Mouse (Mus musculus) CD4-positive, CD25-positive, alpha-beta regulatory T cell (primary cell): Measurements from ENCODE around the gene Il11ra2. TPM values are rescaled to one million over a fixed set of nuclear protein-coding genes. Genes with fewer than 3 reads are reported as not detected.

Experiments
- polyA plus RNA-seq: library from polyadenylated mRNA; unstranded; fragments of 100-300 nt; shearing (Covaris generic); gene quantifications from one replicate; pipeline ENCODE4 v1.2.1, GENCODE M21; 2017

Gene Il11ra2
- polyA plus RNA-seq = not detected

GRCm38 (mm10) chr4:42661793-42662192, at the start of gene Il11ra2:
Gene Il11ra2 (minus strand): TSS chr4:42661893.

GRCm38 (mm10) chr4:42654951-42655350, 6.7 kb downstream of the Il11ra2 start, which contains the start of gene Ccl27b:
Gene Ccl27b (plus strand): TSS chr4:42655251.

GRCm38 (mm10) chr4:42629419-42629818, 32.3 kb downstream of the Il11ra2 start, which contains the start of gene Gm2564:
Gene Gm2564 (plus strand): TSS chr4:42629719.

GRCm38 (mm10) chr4:42611895-42612294, 49.8 kb downstream of the Il11ra2 start, which contains the start of gene Gm10591:
Gene Gm10591 (plus strand): TSS chr4:42612195.

Other genes with a start within 250 kb of the Il11ra2 start
- not detected for gene Gm21586, start 222.5 kb downstream of the Il11ra2 start, polyA plus RNA-seq
- gene Gm2163, start 195.1 kb downstream of the Il11ra2 start, polyA plus RNA-seq = not detected
- not detected for gene Fam205a2, start 133.7 kb downstream of the Il11ra2 start, polyA plus RNA-seq
- not detected for gene Gm10591, start 49.7 kb downstream of the Il11ra2 start, polyA plus RNA-seq
- gene Gm2564, start 32.2 kb downstream of the Il11ra2 start, polyA plus RNA-seq = not detected
- not detected for gene Ccl27b, start 6.6 kb downstream of the Il11ra2 start, polyA plus RNA-seq
- not detected for gene 4930578G10Rik, start 73.7 kb upstream of the Il11ra2 start, polyA plus RNA-seq
- not detected for gene Ccl19, start 94.7 kb upstream of the Il11ra2 start, polyA plus RNA-seq
- not detected for gene Ccl21a, start 112.1 kb upstream of the Il11ra2 start, polyA plus RNA-seq
- gene Fam205a1, start 192.0 kb upstream of the Il11ra2 start, polyA plus RNA-seq = not detected
- gene Gm12394, start 194.9 kb upstream of the Il11ra2 start, polyA plus RNA-seq = not detected
- not detected for gene Fam205c, start 212.3 kb upstream of the Il11ra2 start, polyA plus RNA-seq